Mouse (Mus musculus) stomach, embryonic 16.5 days (tissue): ENCODE data around the gene Batf2. TPM values are rescaled to one million over a fixed set of nuclear protein-coding genes. Genes with fewer than 3 reads are reported as not detected.

ENCODE experiments used
- ATAC-seq: fragments of 200-750 bp; cut with Nextera tagmentation; 2 replicates; pipeline ENCODE4 v1.8.0; 2017; ENCODE audit warnings: moderate number of reproducible peaks, moderate TSS enrichment; ENCODE audit not compliant: insufficient read depth, low FRiP score
- H3K27ac ChIP-seq: fragments of 300-500 bp; sonication (generic); 2 replicates; pipeline ENCODE4 v1.5.1; 2014; ENCODE audit warnings: low read length
- H3K27me3 ChIP-seq: fragments of 300-500 bp; sonication (generic); 2 replicates; pipeline ENCODE4 v1.6.1; 2014; ENCODE audit warnings: low read length, control low read depth, mixed read lengths; ENCODE audit not compliant: control insufficient read depth, insufficient read depth
- H3K36me3 ChIP-seq: fragments of 300-500 bp; sonication (generic); 2 replicates; pipeline ENCODE4 v1.6.1; 2014; ENCODE audit warnings: low read length; ENCODE audit not compliant: control insufficient read depth, insufficient read depth
- H3K4me1 ChIP-seq: fragments of 300-500 bp; sonication (generic); 2 replicates; pipeline ENCODE4 v1.6.1; 2014; ENCODE audit warnings: low read length, control low read depth, mixed read lengths; ENCODE audit not compliant: control insufficient read depth, insufficient read depth
- H3K4me2 ChIP-seq: fragments of 300-500 bp; sonication (generic); 2 replicates; pipeline ENCODE4 v1.6.1; 2014; ENCODE audit warnings: low read depth, low read length, mixed read lengths
- H3K4me3 ChIP-seq: fragments of 300-500 bp; sonication (generic); replicated peaks from 2 replicates; pipeline ENCODE4 v1.5.1; 2014; ENCODE audit warnings: mild to moderate bottlenecking, low read length
- H3K9ac ChIP-seq: fragments of 300-500 bp; sonication (generic); 2 replicates; pipeline ENCODE4 v1.6.1; 2014; ENCODE audit warnings: low read length
- H3K9me3 ChIP-seq: fragments of 300-500 bp; sonication (generic); replicated peaks from 2 replicates; pipeline ENCODE4 v1.6.1; 2016; ENCODE audit warnings: low read length, control low read depth; ENCODE audit not compliant: control insufficient read depth
- WGBS: fragments of 180-500 bp; shearing (Covaris S2); extraction: QIAGEN DNeasy Blood & Tissue Kit; methylation state at CpG from one replicate; pipeline ENCODE4 v1.1.7; 2014; 5-methylcytosine and 5-hydroxymethylcytosine counted together
- polyA plus RNA-seq: library from polyadenylated mRNA; unstranded; fragments of >200 nt; fragmentation: Nextera tagmentation; extraction: Ambion mirVana; gene quantifications from 2 replicates; pipeline ENCODE4 v1.2.1, GENCODE M21; 2015

Batf2 gene
- polyA plus RNA-seq, 1 experiment from 2014 or later: 0.25 TPM

DNA sequence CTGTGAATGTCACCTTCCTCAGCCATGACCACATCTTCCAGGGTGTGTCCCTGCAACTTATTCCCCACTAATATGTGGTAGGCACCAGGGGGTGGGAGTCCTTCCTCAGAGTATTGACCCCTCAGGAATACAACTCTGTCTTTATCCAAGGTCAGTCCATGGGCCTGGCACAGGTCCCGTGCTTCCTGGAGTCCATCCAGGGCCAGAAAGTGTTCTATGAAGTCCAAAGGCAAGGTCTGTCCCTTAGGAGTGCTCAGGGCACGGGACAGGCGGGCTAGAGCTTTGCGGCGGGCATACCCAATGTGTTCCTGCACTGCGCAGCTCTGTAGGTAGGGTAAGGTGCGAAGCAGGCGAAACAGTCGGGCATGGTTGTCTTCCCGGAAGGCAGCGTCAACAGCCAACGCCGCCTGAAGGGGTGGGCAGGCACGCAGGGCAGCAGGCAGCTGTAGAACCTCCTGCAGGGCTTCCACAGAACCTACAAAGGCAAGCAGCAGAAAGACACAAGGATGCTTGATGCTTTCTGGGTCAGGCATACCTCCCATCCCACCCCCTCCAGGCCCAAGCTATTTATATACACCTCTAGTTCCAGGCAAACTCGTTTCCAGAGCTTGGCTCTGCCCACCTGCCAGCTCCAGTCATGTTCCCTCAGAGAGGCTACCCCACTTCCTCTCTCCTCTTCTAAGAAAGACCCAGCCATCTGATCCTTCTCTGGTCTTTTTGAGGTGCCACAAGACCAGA lies 24.5 kb upstream of the Batf2 start:
- Histone ChIP-seq H3K4me2 (no peak overlapping the region; the same call in 1 of the 2 replicates), H3K27ac (no peak overlapping the region), H3K4me1 (peaks cover 14% of the 10 kb centered on the region; the same call in 1 of the 2 replicates), H3K4me3 (0 out of 2 replicates have a peak overlapping the region, but pooled peaks have one; percentile 90), H3K9me3 (no peaks in the 10 kb centered on the region), H3K9ac (0 out of 2 replicates have a peak overlapping the region, but pooled peaks have one; percentile 22), H3K36me3 (0 out of 2 replicates have a peak, but pooled peaks cover 8% of the 10 kb centered on the region), H3K27me3 (no peaks in the 10 kb centered on the region)
- no peak for ATAC-seq
- WGBS: 86% methylated on average over 15 of the region's 15 CpGs

DNA sequence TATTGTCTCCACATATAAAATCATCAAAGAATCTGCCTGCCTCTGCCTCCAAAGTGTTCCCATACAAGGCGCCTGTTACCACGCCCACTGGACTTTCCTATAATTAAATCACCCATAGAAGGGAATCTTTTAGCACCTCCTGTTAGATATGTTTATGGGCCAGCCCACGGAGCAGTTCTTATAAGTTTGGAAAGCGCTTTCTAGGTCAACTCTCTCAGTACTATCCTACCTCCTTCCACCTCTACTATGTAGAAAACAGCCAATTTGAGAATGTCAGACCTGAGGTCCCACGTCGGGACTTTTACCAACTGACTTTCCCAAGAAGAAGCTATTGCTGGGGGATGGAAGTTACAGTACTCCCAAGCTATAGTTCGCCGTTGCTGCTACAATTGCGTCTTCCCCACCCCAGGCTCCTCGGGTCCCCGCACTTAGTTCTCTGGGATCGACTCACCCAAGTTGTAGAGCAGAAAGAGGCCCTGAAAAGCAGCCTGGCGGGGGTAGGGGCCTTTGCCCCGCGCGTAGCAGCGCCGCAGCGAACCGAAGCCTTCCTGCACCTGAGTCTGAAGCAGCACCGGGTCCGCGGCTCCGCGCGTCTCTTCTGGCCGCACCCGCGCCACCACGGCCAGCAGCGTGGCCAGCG lies 23.3 kb upstream of the Batf2 start:
- Histone ChIP-seq H3K9me3 (no peaks in the 10 kb centered on the region), H3K27ac (peak overlapping the region; percentile 98), H3K9ac (peak overlapping the region; percentile 92), H3K4me3 (peak overlapping the region; percentile 90), H3K4me1 (peaks cover 14% of the 10 kb centered on the region; the same call in 1 of the 2 replicates), H3K27me3 (no peaks in the 10 kb centered on the region), H3K36me3 (0 out of 2 replicates have a peak, but pooled peaks cover 8% of the 10 kb centered on the region), H3K4me2 (peak overlapping the region; percentile 87)
- WGBS: 4% methylated on average over 32 of the region's 32 CpGs
- peak; percentile 1; the same call in 1 of the 2 replicates for ATAC-seq

DNA sequence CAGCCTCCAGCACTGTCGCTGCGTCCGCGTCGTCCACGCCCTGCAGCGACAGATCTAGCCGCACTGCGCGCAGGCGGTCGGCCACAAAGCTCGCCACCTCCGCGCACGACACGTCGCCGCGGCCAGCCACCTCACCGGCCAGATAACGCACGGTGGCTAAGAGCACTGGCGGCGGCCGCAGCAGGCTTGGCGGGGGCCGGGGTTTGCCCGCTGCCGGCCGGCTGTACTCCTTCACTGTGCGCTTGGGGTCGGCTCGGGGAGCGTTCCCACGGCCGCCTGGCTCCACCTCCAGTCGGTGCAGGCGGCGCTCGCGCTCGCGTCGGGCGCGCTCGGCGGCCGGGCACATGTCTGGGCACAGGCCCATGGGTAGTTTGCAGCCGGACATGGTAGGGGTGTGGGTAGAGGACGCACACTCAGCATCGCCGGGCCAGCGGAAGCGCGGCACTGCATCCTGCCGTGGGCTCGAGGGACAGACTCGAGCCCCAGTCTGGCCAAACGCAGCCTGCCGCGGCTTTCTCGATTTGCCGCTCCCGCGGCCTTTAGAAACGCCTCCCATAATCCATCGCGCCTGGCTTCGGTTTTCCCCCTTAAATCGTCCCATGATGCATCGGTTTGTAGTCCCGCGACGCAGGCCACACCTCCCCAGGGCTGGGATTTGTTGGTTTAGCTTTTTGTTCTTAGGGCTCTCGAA lies 22.7 kb upstream of the Batf2 start, which contains the start of gene Sac3d1:
Gene Sac3d1, minus strand, starts transcription at position 665 of the 691 bp plus-strand sequence.
- H3K27me3 ChIP-seq: no peaks in the 10 kb centered on the region
- WGBS: 0% methylated on average over 77 of the region's 77 CpGs
- peak within 1 kb of the TSS; percentile 92 for H3K9ac ChIP-seq
- H3K27ac ChIP-seq: peak within 1 kb of the TSS; percentile 98
- peaks cover 14% of the 10 kb centered on the region; the same call in 1 of the 2 replicates for H3K4me1 ChIP-seq
- 0 out of 2 replicates have a peak, but pooled peaks cover 8% of the 10 kb centered on the region for H3K36me3 ChIP-seq
- H3K4me3 ChIP-seq: peak within 1 kb of the TSS; percentile 90
- no peaks in the 10 kb centered on the region for H3K9me3 ChIP-seq
- peak; percentile 90 for ATAC-seq
- H3K4me2 ChIP-seq: peak within 1 kb of the TSS; percentile 87

DNA sequence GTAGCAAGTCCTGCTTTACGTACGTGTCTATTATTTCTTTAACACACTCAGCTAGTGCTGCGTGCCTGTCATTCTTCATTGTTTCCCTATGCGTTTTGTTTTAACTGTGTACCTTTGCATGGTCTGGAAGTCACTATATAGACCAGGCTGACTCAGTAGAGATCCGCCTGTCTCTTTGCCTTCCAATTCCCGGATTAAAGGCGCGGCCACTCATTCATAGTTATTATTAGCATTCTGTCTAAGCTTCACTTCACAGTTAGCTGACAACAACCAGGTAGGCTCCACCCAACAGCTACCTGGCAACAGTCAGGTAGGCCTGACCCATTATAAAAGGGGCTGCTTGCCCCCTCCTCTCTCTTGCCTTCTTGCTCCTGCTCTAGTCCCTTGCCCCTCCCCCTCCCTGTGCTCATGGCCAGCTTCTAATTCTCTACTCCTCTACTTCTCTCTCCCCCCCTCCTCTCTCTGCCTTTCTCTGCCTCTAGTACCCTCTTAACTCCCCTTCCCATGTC lies 22.1 kb upstream of the Batf2 start:
- ATAC-seq: peak; percentile 11; the same call in 1 of the 2 replicates
- Histone ChIP-seq H3K36me3 (0 out of 2 replicates have a peak, but pooled peaks cover 8% of the 10 kb centered on the region), H3K9me3 (no peaks in the 10 kb centered on the region), H3K4me2 (peak overlapping the region; percentile 87), H3K9ac (peak overlapping the region; percentile 92), H3K4me1 (peaks cover 17% of the 10 kb centered on the region; the same call in 1 of the 2 replicates), H3K4me3 (peak overlapping the region; percentile 90), H3K27ac (peak overlapping the region; percentile 98), H3K27me3 (no peaks in the 10 kb centered on the region)
- under 1% methylated on average over 8 of the region's 8 CpGs for WGBS

- H3K4me2 ChIP-seq: no peak overlapping the region
- WGBS: 33% methylated on average over 19 of the region's 19 CpGs
- H3K4me3 ChIP-seq: no peak overlapping the region
- H3K9ac ChIP-seq: peak overlapping the region; percentile 35; the same call in 1 of the 2 replicates
- no peaks in the 10 kb centered on the region for H3K36me3 ChIP-seq
- H3K27me3 ChIP-seq: no peaks in the 10 kb centered on the region
- H3K27ac ChIP-seq: no peak overlapping the region
- no peaks in the 10 kb centered on the region for H3K9me3 ChIP-seq
- H3K4me1 ChIP-seq: peaks cover 13% of the 10 kb centered on the region; the same call in 1 of the 2 replicates
- ATAC-seq: no peak
Observed at GRCm38 (mm10) chr19:6121761-6122160, 19.0 kb upstream of the Batf2 start.

GRCm38 (mm10) chr19:6123330-6123729 lies 17.5 kb upstream of the Batf2 start:
- Histone ChIP-seq H3K27me3 (no peaks in the 10 kb centered on the region), H3K36me3 (no peaks in the 10 kb centered on the region), H3K4me3 (no peak overlapping the region), H3K27ac (no peak overlapping the region), H3K4me2 (no peak overlapping the region), H3K9ac (0 out of 2 replicates have a peak overlapping the region, but pooled peaks have one; percentile 22), H3K9me3 (no peaks in the 10 kb centered on the region), H3K4me1 (peaks cover 14% of the 10 kb centered on the region; the same call in 1 of the 2 replicates)
- 61% methylated on average over 8 of the region's 8 CpGs for WGBS
- no peak for ATAC-seq

- Histone ChIP-seq H3K36me3 (no peaks in the 10 kb centered on the region), H3K4me1 (0 out of 2 replicates have a peak, but pooled peaks cover 7% of the 10 kb centered on the region), H3K9me3 (no peaks in the 10 kb centered on the region), H3K27ac (no peak overlapping the region), H3K27me3 (no peaks in the 10 kb centered on the region), H3K9ac (no peak overlapping the region), H3K4me2 (no peak overlapping the region), H3K4me3 (no peak overlapping the region)
- no peak for ATAC-seq
- WGBS: 72% methylated on average over 2 of the region's 2 CpGs
Observed at GRCm38 (mm10) chr19:6124898-6125297, 15.9 kb upstream of the Batf2 start.

DNA sequence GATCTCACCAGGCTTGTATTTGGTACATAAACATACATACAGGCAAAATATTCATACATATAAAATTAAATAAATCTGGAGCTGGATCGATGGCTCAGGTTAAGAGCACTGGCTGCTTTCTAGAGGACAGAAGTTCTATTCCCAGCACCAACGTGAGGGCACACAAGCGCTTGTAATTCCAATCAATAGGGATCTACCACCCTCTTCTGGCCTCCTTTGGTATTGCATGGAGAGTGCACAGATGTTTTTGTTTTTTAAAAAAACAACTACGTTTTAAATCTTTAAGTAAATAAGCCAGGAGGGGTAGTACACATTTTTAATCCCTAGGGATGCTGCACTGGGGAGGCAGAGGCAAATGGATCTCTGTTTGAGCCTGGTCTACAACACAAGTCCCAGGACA lies 14.5 kb upstream of the Batf2 start:
- H3K27me3 ChIP-seq: no peaks in the 10 kb centered on the region
- WGBS: 25% methylated on average over 4 of the region's 4 CpGs
- no peaks in the 10 kb centered on the region for H3K9me3 ChIP-seq
- H3K4me3 ChIP-seq: no peak overlapping the region
- H3K4me2 ChIP-seq: no peak overlapping the region
- no peak overlapping the region for H3K9ac ChIP-seq
- H3K36me3 ChIP-seq: no peaks in the 10 kb centered on the region
- H3K4me1 ChIP-seq: 0 out of 2 replicates have a peak, but pooled peaks cover 7% of the 10 kb centered on the region
- H3K27ac ChIP-seq: no peak overlapping the region
- no peak for ATAC-seq
